Mouse (Mus musculus) heart, adult 2 months (tissue): ENCODE results near the gene Sept1.
A peak's percentile ranks its signal among the peaks of the same experiment; 100 is the strongest.

ENCODE experiments used
- CTCF ChIP-seq: fragments of 200-600 bp; IDR thresholded peaks from 2 replicates; pipeline ENCODE4 v1.8.1; 2022; ENCODE audit warnings: antibody characterized with exemption, mild to moderate bottlenecking, moderate library complexity
- POLR2A ChIP-seq: fragments of 200-500 bp; IDR thresholded peaks from 2 replicates; pipeline ENCODE4 v1.6.1; 2011; ENCODE audit warnings: mild to moderate bottlenecking, low read depth, low read length, control low read depth; ENCODE audit not compliant: insufficient read depth

- TF ChIP-seq POLR2A: peak; percentile 80
- peak; percentile 89 for TF ChIP-seq CTCF
Observed at GRCm38 (mm10) chr7:127260309-127261111, 27.6 kb upstream of the Sept1 start, which contains the start of gene Dctpp1.
